Mouse (Mus musculus) heart, embryonic 16.5 days (tissue): Measurements from ENCODE around the gene Itprid2. TPM values are rescaled to one million over a fixed set of nuclear protein-coding genes. Genes with fewer than 3 reads are reported as not detected.

Source experiments
- ATAC-seq: fragments of 200-750 bp; cut with Nextera tagmentation; replicated peaks from 2 replicates; pipeline ENCODE4 v1.8.0; 2017; ENCODE audit warnings: moderate number of reproducible peaks; ENCODE audit not compliant: insufficient read depth, low FRiP score; ENCODE audit errors: extremely low read depth
- H3K27ac ChIP-seq: fragments of 300-500 bp; sonication (generic); 2 replicates; pipeline ENCODE4 v1.5.1; 2014; ENCODE audit warnings: mild to moderate bottlenecking, low read length, control low read depth, moderate library complexity
- H3K27me3 ChIP-seq: fragments of 300-500 bp; sonication (generic); 2 replicates; pipeline ENCODE4 v1.6.1; 2014; ENCODE audit warnings: low read length, mixed read lengths; ENCODE audit not compliant: control insufficient read depth, insufficient read depth
- H3K36me3 ChIP-seq: fragments of 300-500 bp; sonication (generic); 2 replicates; pipeline ENCODE4 v1.6.1; 2014; ENCODE audit not compliant: control insufficient read depth, insufficient read depth
- H3K4me1 ChIP-seq: fragments of 300-500 bp; sonication (generic); 2 replicates; pipeline ENCODE4 v1.6.1; 2014; ENCODE audit warnings: low read length, mixed read lengths; ENCODE audit not compliant: control insufficient read depth, insufficient read depth
- H3K4me2 ChIP-seq: fragments of 300-500 bp; sonication (generic); 2 replicates; pipeline ENCODE4 v1.6.1; 2014; ENCODE audit warnings: low read depth, mild to moderate bottlenecking, control low read depth, low read length
- H3K4me3 ChIP-seq: fragments of 300-500 bp; sonication (generic); 2 replicates; pipeline ENCODE4 v1.5.1; 2014; ENCODE audit warnings: mild to moderate bottlenecking, control low read depth, low read length
- H3K9ac ChIP-seq: fragments of 300-500 bp; sonication (generic); 2 replicates; pipeline ENCODE4 v1.6.1; 2014; ENCODE audit warnings: low read length, control low read depth
- H3K9me3 ChIP-seq: fragments of 300-500 bp; sonication (generic); replicated peaks from 2 replicates; pipeline ENCODE4 v1.6.1; 2016; ENCODE audit warnings: low read length; ENCODE audit not compliant: control insufficient read depth
- WGBS: fragments of 180-500 bp; shearing (Covaris S2); extraction: QIAGEN DNeasy Blood & Tissue Kit; methylation state at CpG from one replicate; pipeline ENCODE4 v1.1.7; 2014; 5-methylcytosine and 5-hydroxymethylcytosine counted together
- polyA plus RNA-seq: library from polyadenylated mRNA; unstranded; fragments of >200 nt; fragmentation: Nextera tagmentation; extraction: Ambion mirVana; gene quantifications from 2 replicates; pipeline ENCODE4 v1.2.1, GENCODE M21; 2015

Itprid2 gene
- polyA plus RNA-seq, 1 experiment from 2014 or later = 6.2 TPM

GRCm38 (mm10) chr2:79683258-79683657 lies 48.1 kb downstream of the Itprid2 start:
- Histone ChIP-seq H3K9me3 (no peaks in the 10 kb centered on the region), H3K4me1 (no peaks in the 10 kb centered on the region), H3K27ac (no peak overlapping the region), H3K4me2 (no peak overlapping the region), H3K9ac (no peak overlapping the region), H3K36me3 (no peaks in the 10 kb centered on the region), H3K4me3 (no peak overlapping the region), H3K27me3 (no peaks in the 10 kb centered on the region)
- ATAC-seq = no peak
- 79% methylated on average over 4 of the region's 4 CpGs for WGBS

DNA sequence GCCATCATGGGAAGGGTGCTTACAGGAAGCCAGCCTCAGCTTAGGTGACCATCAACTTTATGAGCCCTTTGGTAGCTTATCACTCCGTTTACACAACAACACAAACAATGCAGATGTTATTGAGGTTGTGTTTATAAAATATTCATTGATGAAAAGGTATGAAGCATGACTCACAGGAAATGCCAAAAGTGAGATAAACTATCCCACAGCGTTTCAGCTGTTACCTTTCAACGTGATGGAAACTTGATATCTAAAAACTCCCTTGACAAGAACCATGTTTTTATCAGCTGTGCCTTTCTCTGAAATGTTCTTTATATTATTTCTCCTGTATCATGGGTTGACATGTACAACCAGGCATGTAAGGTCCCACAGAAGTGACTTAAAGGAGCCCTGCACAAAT lies 55.7 kb downstream of the Itprid2 start:
- Histone ChIP-seq H3K4me2 (no peak overlapping the region), H3K9ac (no peak overlapping the region)
- WGBS = 48% methylated on average over 3 of the region's 3 CpGs

GRCm38 (mm10) chr2:79695190-79695589 lies 60.0 kb downstream of the Itprid2 start:
- Histone ChIP-seq H3K36me3 (no peaks in the 10 kb centered on the region), H3K27me3 (no peaks in the 10 kb centered on the region), H3K4me2 (no peak overlapping the region), H3K9me3 (no peaks in the 10 kb centered on the region), H3K27ac (no peak overlapping the region), H3K4me3 (no peak overlapping the region), H3K4me1 (no peaks in the 10 kb centered on the region), H3K9ac (no peak overlapping the region)
- WGBS = 88% methylated on average over 4 of the region's 4 CpGs
- no peak for ATAC-seq

More for the DNA sequence above, 55.7 kb downstream of the Itprid2 start:
- H3K27ac ChIP-seq = no peak overlapping the region
- no peaks in the 10 kb centered on the region for H3K27me3 ChIP-seq
- H3K9me3 ChIP-seq = no peaks in the 10 kb centered on the region
- no peak for ATAC-seq
- H3K36me3 ChIP-seq = no peaks in the 10 kb centered on the region
- no peak overlapping the region for H3K4me3 ChIP-seq
- no peaks in the 10 kb centered on the region for H3K4me1 ChIP-seq

DNA sequence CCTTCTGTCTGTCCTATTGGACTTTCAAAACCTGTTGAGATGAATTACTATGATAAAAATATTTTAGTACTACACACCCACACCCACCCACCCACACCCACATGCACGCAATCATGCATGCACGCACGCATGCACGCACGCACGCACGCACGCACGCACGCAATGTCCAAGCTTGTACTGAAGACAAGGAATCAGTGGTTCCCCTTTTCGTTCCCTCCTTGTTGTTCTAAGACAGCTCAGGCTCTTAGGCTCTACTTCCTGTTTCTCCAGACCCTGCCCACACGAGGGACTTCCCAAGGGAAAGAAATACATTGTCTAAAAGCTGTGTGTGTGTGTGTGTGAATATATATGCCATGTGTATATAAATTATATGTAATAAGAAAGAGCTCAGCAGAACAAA lies 60.8 kb downstream of the Itprid2 start:
- no peak overlapping the region for H3K4me3 ChIP-seq
- WGBS = 83% methylated on average over 12 of the region's 12 CpGs

GRCm38 (mm10) chr2:79696478-79697230 lies 61.5 kb downstream of the Itprid2 start:
- Histone ChIP-seq H3K4me1 (no peaks in the 10 kb centered on the region), H3K36me3 (no peaks in the 10 kb centered on the region), H3K4me2 (no peak overlapping the region), H3K27ac (no peak overlapping the region), H3K9ac (no peak overlapping the region), H3K4me3 (no peak overlapping the region), H3K27me3 (no peaks in the 10 kb centered on the region), H3K9me3 (no peaks in the 10 kb centered on the region)
- no peak for ATAC-seq
- 80% methylated on average over 10 of the region's 10 CpGs for WGBS

More for the DNA sequence above, 60.8 kb downstream of the Itprid2 start:
- no peak overlapping the region for H3K9ac ChIP-seq
- no peaks in the 10 kb centered on the region for H3K4me1 ChIP-seq
- H3K9me3 ChIP-seq = no peaks in the 10 kb centered on the region
- H3K4me2 ChIP-seq = no peak overlapping the region
- no peaks in the 10 kb centered on the region for H3K27me3 ChIP-seq
- no peak overlapping the region for H3K27ac ChIP-seq
- H3K36me3 ChIP-seq = no peaks in the 10 kb centered on the region
- no peak for ATAC-seq

DNA sequence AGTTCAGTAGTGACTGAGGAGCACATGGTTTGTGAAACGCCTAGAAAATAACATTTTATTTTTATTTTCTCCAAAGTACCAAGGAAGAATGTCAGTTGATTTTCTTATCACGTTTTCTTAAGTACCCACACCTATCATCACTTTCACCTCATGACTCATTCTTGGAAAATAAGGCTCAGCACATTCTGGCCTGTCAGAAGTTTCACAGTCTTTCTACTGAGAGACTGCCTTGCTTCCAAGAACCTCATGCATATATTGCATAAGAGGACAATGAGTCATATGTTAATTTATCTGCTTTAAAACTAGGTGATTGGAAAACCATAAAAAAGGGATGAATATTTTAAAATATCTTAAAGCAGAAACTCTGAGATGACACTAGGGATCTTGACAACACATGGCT lies 63.0 kb downstream of the Itprid2 start:
- Histone ChIP-seq H3K4me1 (no peaks in the 10 kb centered on the region), H3K36me3 (no peaks in the 10 kb centered on the region), H3K4me2 (no peak overlapping the region), H3K4me3 (no peak overlapping the region), H3K27ac (no peak overlapping the region), H3K9me3 (no peaks in the 10 kb centered on the region), H3K27me3 (no peaks in the 10 kb centered on the region), H3K9ac (no peak overlapping the region)
- 29% methylated on average over 2 of the region's 2 CpGs for WGBS
- ATAC-seq = no peak

- no peak overlapping the region for H3K9ac ChIP-seq
- ATAC-seq = no peak
- H3K4me2 ChIP-seq = no peak overlapping the region
- no peak overlapping the region for H3K4me3 ChIP-seq
- no peaks in the 10 kb centered on the region for H3K36me3 ChIP-seq
- 83% methylated on average over 2 of the region's 2 CpGs for WGBS
- no peaks in the 10 kb centered on the region for H3K27me3 ChIP-seq
- no peaks in the 10 kb centered on the region for H3K9me3 ChIP-seq
- H3K4me1 ChIP-seq = peaks cover 2% of the 10 kb centered on the region; the same call in 1 of the 2 replicates
- no peak overlapping the region for H3K27ac ChIP-seq
These were observed 69.6 kb downstream of the Itprid2 start for GRCm38 (mm10) chr2:79704773-79705172.

GRCm38 (mm10) chr2:79707575-79707974 lies 72.4 kb downstream of the Itprid2 start, which contains the start of gene Ppp1r1c:
Ppp1r1c (plus strand) TSS chr2:79707780.
- H3K9ac ChIP-seq = no peak within 1 kb of the TSS
- H3K36me3 ChIP-seq = no peaks in the 10 kb centered on the region
- peaks cover 5% of the 10 kb centered on the region for H3K4me1 ChIP-seq
- H3K27ac ChIP-seq = no peak within 1 kb of the TSS
- WGBS = 84% methylated on average over 6 of the region's 6 CpGs
- no peak within 1 kb of the TSS for H3K4me3 ChIP-seq
- H3K27me3 ChIP-seq = no peaks in the 10 kb centered on the region
- H3K4me2 ChIP-seq = no peak within 1 kb of the TSS
- no peaks in the 10 kb centered on the region for H3K9me3 ChIP-seq
- ATAC-seq = no peak

GRCm38 (mm10) chr2:79713662-79714091 lies 78.5 kb downstream of the Itprid2 start:
- H3K27me3 ChIP-seq = no peaks in the 10 kb centered on the region
- peak overlapping the region; percentile 28; the same call in 1 of the 2 replicates for H3K4me2 ChIP-seq
- no peak overlapping the region for H3K27ac ChIP-seq
- no peaks in the 10 kb centered on the region for H3K9me3 ChIP-seq
- H3K4me3 ChIP-seq = no peak overlapping the region
- H3K36me3 ChIP-seq = no peaks in the 10 kb centered on the region
- WGBS = 11% methylated on average over 3 of the region's 3 CpGs
- no peak for ATAC-seq
- H3K4me1 ChIP-seq = peaks cover 13% of the 10 kb centered on the region
- no peak overlapping the region for H3K9ac ChIP-seq
